Mouse (Mus musculus): ENCODE measurements around the gene Gpkow. TPM values are rescaled to one million over a fixed set of nuclear protein-coding genes. Genes with fewer than 3 reads are reported as not detected.

Gpkow gene
- total RNA-seq (2021), result 10 to 100 TPM; 35.0 to 36.2 TPM

DNA sequence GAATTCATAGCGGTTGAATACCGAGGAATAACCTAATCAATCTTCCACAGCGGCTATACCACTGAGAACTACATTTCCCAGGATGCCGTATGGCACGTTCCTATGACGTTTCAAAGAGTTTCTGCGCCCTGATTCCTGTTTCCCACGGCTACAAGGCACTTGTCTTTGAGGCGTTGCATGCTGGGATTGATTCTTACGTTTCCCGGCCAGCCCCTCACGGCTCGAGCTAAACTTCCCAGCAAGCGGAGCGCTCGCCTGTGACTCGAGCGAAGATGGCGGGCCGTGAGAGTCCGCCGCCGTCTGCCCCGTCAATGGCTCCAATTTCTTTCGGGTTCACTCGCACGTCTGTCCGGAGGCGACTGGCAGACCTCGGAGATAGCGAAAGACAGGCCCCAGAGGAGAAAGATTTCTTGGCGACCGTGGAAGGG lies at the start of gene Gpkow:
Gene Gpkow, plus strand, starts transcription at position 178 of the 428 bp plus-strand sequence.
- peak; percentile 78 to 79 for DNase-seq

DNA sequence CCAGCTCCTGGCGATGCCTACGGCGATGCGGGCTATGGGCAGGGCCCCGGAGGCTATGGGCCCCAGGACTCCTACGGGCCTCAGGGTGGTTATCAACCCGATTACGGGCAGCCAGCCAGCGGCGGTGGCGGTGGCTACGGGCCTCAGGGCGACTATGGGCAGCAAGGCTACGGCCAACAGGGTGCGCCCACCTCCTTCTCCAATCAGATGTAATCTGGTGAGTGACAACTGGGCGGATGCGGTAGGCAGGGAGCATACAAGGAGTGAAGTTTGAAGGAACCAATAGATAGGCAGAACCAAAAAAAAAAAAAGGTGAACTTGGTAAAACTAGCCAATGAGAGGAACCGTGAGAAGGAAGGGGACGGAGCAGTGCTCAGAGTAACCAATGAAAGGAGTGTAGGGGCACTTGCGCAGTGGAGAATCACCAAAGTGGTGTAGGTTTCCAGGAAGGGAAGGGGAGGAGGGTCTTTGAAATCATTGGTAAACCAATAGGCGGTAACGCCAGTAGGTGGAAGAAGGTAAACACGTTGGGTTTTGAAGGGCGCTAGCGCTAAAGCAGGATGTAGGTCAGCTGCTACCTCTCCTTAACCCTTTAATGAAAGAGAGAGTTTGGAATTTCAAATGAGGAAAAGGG lies 48.1 kb upstream of the Gpkow start:
- peak; percentile 46 to 58 for DNase-seq

DNA sequence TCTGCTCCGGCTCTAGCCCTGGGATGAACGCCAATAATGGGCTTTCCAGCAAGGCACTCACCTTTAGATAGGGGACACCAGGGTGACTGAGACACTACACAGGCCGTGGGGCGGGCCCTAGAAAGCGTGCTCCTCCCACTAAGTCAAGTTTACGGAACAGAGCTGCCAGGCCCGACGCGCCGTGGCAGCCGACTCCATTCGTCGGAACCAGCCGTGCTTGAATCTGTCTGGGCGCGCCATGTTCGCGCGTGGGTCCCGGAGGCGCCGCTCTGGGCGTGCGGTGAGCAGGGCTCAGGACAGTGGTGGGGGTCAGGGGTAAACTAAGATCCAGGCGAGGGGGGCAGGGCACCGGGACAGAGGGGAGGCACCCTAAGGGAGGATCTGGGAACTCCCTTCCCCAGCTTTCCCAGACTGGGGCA lies 39.7 kb upstream of the Gpkow start, which contains the start of gene Prickle3:
Gene Prickle3, plus strand, starts transcription at position 40 of the 419 bp plus-strand sequence.
- DNase-seq, result no peak

DNA sequence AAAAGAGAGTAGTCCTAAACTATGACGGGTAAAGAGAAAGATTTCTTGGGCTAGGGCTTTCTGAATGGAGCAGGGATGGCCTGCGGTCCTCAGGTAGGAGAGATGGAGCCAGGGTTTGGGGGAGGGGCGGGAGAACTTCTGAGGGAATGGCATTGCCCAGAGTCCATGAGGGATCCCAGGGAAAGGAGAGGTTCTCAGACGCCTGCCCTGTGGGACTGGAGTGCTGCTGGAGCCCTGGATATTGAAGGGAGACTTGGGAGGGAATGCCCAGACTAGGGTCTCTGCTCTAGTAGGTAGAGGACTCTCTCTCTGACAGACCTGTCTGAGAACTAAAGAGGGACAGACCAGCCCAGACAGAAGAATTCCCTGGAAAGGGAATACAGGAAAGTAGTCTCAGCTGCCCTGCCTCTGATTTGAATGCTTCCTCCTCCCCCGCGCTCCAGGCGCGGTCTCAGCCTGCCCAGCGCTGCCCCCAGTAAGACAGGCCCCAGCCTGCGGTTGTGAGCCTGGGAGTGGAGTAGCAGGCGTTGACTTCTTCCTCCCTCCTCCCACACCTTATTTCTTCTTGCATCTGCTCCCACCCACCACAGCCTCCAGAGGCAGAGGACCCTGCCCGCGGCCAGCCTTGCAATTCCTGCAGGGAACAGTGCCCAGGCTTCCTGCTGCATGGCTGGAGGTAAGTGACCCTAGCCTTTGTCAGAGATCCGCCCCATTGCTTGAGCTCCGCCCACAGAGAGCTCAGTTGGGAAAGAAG lies 38.7 kb upstream of the Gpkow start:
- no peak for DNase-seq

DNA sequence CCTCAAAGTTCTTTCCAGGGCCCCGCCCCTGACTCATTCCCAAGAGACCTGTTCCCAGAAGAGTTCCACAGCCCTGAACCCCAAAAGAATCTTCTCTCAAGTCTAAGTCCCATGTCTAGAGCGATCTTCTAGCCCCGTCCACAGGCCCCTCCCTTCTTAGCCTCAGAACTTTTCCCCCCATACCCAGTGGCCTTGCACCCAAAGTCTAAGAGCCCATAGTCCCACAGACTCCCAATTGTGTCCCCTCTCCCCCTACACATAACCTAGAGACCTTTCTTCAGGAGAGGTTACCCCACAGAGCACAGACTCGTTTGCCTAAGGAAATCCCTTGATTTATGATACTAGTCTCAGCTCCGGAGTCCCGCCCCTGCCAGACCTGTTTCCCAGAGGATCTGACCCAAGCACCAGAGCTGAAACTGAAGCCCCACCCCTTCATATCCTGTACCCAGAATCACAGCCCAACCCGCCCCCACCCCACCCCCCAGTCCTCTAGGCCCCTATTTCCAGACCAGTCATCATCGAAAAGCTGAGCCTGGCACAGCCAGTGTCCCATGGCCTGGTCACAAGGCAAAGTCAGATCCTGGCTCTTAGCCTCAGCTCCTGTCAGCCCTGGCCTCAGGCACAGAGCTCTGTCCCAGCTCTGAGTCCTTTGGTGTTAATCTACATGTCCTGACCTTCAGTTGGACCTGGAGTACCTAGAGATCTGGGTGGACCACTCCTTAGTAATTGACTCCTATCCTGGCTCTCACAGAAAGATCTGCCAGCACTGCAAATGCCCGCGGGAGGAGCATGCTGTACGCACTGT lies 37.9 kb upstream of the Gpkow start:
- no peak for DNase-seq

DNA sequence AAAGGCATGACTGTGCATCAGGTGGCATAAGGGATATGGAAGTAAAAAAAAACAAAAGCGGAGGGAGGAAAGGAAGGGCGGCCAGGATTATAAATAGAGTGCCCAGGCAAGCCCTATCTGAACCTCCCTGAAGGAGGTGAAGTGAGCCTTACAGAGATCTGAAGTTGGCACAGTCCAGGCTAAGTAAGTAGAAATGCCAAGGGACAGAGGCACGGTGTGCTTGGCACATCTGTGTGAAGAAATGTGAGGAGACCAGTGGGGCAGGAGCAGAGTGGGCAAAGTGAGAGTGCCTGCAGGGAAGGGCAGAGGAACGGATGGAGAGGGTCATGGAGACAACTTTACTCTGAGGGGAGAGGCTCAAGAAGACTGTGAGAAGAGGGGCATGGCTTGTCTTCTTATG lies 35.8 kb upstream of the Gpkow start:
- DNase-seq, result no peak

DNA sequence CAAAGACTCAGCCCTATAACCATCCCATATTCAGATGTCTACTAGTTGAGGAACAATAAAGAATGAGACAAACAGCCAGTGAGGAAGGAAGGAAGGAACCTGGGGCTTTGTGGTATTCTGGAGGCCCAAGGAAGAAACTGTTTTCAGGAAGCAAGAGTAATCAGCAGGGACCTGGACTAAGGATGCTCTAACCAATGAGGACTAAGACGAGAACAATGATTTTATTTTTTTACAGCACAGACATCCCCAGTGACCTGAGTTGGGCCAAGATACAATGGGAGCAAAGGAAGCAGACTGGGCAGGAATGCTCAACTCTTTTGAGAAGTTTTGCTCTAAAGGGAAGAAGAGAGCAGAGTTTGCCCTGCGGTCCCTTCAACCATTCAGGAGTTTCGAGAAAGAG lies 34.0 kb upstream of the Gpkow start:
- DNase-seq, result no peak

DNA sequence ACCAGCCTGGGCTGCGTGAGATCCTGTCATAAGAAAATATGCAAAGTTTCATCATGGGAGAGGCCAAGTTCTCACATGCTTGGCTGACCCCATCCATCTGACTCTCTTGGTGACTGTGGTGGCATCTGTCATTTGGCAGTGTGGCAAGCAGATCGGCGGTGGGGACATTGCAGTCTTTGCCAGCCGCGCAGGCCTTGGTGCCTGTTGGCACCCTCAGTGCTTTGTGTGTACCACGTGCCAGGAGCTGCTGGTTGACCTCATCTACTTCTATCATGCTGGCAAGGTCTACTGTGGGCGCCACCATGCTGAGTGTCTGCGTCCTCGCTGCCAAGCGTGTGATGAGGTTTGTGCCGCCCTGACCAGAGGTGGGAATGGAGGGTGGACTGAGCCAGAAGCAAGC lies 32.1 kb upstream of the Gpkow start:
- no peak for DNase-seq

DNA sequence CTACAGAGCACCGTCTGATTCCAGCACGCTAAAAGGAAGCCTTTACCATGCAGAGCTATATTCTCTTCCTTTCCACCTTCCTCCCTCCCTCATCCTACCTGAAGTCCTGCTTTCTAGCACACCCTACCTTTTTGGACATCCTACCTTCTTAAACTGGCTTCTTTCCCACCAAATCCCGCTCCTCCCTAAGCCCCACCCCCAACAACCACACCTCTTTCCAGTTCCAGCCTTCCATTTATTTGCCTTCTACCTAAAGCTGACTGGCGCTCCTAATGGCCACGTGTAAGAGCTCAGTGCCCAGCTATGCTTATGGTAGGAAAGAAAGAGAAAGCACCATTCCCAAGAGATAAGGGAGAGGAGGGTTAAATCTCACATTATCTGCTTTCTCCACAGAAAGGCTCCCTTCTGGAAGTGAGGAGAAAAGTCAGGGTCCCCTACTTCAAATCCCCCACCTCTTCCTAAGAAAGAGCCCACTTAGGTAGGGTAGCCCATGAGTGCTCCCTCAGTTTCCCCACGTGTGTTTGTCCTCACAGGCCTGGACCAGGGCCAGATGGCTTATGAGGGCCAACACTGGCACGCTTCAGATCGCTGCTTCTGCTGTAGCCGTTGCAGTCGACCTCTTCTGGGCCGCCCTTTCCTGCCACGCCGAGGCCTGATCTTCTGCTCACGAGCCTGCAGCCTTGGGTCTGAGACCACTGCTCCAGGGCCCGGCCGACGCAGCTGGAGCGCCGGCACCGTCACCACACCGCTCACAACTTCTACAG lies 31.0 kb upstream of the Gpkow start:
- DNase-seq, result no peak

DNA sequence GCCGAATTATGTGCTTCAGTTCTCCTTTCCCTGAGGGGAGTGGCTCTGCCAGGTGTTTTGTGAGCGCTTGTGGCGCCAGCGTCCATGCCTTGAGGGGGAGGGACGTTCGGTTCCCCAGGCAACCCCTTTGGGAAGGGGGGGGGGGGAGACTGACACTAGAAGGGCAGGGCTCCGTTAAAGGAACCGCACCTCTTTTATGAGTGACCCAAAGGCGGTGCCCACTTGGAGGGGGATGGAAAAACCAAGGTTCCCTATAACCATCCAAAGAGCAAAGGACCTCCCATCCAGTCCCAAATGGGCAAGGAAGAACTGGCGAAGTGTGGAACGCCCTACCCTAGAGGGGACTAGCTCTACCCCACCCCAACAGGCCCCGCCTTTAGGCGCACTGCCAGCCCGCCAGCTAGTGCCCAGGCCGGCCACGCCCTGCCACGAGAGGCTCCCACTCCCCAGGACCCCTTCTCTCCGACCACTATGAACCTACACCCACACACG lies 26.5 kb upstream of the Gpkow start:
- DNase-seq, result no peak

DNA sequence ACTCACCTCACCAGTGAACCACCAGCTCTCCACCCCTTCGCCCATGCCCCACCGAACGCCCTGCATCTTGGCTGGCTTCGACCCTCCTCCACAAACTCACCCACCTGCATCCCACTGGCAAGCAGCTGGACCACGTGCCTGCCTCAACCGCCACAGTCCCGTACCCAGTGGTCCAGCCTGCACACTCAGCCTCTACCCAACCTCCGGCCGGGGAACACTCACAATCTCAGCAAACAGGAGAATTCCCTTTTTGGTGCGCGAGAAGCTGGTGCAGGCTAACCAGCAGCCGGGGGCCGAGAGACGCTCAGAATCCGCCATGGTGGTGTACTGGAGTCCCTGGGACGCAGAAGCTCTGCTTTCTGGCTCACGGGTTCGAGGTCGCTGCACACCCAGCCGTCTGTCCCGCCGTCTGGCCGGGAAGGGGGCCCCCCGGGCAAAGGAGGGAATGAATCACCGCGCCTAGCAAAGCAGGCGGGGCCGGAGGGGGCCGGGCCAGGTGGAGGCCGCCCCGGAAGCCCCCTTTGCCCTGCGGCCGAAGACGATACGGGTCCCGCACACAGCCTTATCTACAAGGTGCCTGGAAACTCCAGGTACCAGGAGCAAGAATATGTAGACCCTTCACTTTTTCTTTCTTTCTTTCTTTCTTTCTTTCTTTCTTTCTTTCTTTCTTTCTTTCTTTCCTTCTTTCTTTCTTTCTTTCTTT lies 25.9 kb upstream of the Gpkow start, which contains the start of gene Plp2:
Gene Plp2, minus strand, starts transcription at position 470 of the 703 bp plus-strand sequence.
- no peak for DNase-seq

DNA sequence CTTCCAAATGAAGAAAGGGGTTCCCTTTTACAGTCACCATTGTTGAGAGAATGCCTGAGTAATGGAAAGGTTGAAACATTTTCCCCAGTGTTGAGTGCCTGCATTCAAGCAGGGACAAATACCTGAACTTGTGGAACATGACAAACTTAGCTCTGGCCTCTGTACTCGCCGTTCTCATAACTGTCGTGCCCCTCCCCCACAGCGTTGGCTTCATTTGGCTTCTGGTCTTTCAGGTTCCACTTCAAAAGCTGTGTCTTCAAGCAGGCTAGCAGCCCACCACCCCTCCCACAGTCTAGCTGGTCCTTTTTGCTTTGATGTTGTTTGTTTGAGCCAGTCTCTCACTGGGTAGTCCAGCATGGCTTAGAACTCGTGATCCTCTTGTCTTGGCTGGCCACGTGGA lies 24.2 kb upstream of the Gpkow start:
- DNase-seq, result no peak

DNA sequence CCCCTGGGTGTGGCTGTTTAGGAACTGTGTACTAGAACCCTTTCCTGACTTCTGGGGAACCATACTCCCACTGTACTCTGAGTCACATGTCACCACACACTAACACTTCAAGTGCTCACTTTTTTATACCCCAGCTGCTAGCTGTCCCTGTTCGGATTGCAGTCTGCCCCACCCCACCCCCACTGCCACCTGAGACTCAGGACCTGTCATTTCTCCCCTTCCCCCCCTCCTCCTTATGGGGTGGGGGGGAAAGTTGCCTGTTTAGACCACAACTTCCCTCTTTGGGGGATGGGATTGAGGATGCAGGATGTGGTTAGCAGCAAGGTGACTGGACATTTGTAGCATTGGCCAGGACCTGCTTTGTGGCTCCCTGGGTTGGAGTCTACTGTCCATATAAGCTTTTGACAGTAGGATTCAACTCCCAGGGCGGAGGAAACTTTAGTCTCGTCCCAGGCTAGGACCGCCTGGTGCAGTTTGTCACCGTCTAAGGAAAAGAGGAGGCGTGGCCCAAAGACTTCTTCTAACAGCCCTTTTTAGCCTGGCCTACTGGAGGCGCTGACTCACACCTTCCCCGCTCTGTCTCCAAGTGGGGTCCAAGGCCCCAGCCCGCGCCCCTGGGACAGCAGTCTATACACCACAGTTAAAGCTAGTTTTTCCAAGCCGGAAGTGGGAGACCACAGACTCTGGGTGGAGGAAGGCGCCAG lies 23.2 kb upstream of the Gpkow start:
- no peak for DNase-seq

DNA sequence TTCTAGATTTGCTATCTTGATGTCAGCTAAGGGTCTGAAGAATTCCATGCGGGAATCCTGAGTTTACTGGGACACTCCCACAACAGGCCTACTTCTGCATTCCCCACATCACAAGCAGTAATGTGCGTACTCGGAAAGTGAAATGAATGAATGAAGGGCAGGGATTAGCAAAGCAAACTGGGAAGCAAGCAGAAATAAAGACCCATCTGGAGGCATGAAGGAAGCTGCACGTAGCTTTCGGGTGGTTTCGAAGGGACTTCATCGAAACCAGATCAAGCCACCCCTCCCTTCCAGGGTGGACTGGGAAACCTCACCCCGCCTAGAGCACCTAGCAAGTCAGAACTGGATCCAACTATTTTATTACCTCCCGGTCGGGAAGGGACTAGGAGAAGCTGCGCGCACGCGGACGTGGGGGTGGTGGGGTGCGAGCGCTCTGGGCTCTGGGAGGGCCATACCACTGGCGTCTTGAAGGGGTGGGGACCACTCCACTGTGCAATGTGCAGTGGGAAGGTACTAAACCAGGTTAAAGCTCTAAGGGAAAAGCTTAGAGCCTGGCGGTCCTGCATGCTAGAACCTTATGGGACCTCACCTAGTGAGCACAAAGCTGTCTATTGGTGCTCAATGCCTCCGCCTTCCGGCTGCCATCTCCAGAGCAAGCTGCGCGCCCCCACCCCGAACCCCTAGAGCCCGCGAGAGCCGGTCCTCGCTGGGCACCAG lies 22.5 kb upstream of the Gpkow start:
- no peak for DNase-seq

DNA sequence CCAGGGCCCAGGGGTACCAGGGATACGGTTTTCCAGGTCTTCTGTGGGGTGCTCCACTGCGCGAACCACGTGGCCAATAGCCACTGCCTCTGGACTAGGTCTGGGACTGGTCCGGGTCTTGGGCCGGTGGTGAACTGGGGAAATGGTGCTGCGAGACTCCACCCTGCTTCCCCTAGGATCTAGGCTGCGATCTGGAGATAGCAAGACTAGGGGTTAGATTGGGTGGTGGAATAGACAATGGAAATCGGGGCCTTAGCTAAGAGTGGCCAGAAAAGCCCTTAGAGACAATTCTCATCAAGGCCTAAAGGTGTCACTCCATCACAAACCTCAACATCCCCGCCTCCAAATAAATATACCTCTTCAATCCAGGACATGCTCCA lies 21.9 kb upstream of the Gpkow start:
- DNase-seq, result no peak

DNA sequence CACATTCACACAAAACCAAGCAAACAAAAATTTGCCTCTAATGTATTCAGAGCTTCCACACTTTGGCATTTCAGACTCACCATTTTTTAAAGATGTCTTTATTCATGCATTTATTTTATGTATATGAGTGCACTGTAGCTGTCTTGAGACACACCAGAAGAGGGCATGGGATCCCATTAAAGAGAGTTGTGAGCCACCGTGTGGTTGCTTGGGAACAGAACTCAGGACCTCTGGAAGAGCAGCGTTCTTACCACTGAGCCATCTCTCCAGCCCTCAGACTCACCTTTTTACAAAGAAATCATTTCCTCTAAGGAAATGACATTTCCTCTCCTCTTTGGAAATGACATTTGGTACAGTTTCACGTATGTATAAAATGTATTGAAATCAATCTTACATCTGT lies 17.9 kb upstream of the Gpkow start:
- no peak for DNase-seq

DNA sequence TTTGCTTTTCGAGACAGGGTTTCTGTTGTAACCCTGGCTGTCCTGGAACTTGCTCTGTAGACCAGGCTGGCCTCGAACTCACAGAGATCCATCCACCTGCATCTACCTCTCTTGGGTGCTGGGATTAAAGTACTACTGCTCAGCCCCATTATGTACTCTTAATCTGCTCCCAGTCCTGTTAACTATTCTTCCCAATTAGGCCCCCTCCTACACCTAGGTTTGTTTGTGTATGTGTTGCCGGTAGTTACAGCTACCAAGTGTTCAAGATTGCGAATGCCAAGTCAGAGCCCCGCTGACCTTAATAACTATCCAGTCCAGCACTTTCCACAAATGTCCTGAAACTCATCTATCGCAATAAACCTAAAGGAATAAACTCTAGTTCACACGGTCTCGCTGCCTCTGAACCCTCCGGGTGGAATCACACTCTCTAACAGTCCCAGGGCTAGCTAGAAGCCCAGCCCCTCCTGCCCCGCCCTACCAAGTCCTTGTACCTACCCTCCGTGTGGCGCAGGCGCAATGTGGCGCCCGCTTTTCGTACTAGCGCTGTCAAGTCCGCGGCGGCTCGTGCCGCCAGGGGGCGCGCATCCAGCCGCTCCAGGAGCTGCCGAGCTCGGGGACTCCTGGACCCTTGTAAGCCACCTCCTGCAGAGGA lies 17.4 kb upstream of the Gpkow start:
- DNase-seq, result peak; percentile 80 to 82

DNA sequence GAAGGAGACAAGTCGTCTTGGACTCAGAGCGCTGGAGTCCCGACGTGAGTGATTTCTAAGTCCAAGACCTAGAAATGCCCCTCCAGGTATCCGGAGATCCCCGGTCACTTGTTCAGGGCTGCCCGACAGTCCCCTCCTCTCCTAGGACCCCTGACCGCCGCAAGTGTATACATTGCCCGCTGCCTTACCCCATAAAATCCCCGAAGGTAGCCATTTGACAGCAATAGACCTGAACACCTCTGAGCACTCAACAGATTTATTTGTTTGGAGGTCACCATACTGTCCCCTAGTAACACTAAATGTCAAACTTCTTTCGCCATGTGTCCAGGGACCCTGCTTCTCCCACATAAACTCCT lies 16.9 kb upstream of the Gpkow start:
- DNase-seq, result no peak

DNA sequence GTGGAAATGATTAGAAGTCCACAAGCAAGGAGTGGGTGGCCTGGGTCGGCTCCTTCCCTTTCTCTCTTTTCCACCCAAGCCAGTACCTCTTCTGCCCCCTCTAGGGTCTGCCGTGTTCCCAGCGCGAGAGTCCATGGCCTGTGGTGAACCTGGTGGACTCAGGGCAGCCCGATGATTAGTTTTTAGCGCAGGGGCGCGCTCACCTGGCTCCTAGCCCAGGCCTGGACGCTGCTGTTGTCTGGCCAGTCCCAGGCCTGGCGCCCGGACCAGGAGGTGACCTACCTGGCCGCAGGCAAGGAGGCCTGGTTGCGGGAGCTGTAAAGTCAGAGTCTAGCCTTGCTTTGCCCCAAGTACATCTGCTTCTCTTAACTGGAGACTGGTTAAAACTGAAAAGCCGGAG lies 16.1 kb upstream of the Gpkow start, which contains the start of gene Magix:
Gene Magix, minus strand, starts transcription at position 388 of the 400 bp plus-strand sequence.
- no peak for DNase-seq

DNA sequence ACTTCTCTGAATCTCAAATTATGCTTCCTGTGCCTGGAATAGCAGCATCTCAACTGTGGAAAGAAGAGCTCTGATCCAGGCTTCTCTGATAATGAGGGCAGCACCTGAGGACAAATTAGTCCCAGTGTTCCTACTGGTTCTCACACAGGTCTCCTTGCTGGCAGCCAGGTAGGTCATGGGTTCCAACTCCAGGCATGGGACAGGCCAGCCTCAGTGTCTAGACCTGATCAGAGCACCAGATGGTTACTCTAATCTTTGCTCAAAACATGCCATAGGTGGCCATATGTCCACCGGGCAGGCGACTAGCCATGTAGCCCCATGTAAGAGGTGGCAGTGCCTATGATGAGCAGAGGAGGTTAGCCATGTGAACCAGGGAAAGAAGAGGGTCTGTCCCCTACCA lies 8.6 kb upstream of the Gpkow start:
- no peak for DNase-seq

All from layer of hippocampus, postnatal 36 days (tissue).